Mouse (Mus musculus): ENCODE measurements around the gene Smg9.
"Not testable (repeated sequence)": the region's sequence is repeated elsewhere in the genome, so short reads cannot be mapped to it uniquely, and the experiment has no call there.

Gene Smg9

GRCm38 (mm10) chr7:24377091-24377865 is 22.1 kb upstream of the Smg9 start:
- DNase-seq = peak; percentile 50 to 57

- DNase-seq = no peak
These were observed 21.2 kb upstream of the Smg9 start for GRCm38 (mm10) chr7:24378049-24378701.

- no peak for DNase-seq
These were observed 19.5 kb upstream of the Smg9 start for GRCm38 (mm10) chr7:24379934-24380333.

- DNase-seq = no peak
These were observed 19.0 kb upstream of the Smg9 start for GRCm38 (mm10) chr7:24380370-24380769.

DNA sequence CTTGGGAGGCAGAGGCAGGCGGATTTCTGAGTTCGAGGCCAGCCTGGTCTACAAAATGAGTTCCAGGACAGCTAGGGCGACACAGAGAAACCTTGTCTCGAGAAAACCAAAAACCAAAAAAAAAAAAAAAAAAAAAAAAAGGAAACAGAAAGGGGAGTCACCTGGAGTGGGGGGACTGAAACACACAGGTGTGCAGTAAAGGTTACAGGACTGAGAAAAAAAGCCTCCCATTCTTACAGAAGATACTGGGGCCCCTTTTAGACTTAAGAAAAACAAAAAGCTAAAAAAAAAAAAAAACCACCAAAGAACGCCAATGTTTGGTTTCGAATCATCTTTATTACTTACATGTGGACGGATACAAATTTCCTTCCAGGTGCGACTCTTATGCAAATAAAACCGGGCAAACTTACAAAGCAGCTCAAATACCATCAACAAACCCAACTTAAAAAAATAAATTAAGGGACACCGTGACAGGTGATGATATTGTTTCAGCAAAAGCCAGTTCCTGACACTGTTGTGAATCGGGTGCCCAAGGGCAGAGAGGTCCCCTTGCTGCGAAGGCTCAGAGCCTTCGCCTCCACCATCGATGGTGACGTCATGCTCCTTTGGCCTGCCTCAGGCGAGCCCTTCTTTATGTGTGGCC is 16.6 kb upstream of the Smg9 start:
- DNase-seq = no peak

DNA sequence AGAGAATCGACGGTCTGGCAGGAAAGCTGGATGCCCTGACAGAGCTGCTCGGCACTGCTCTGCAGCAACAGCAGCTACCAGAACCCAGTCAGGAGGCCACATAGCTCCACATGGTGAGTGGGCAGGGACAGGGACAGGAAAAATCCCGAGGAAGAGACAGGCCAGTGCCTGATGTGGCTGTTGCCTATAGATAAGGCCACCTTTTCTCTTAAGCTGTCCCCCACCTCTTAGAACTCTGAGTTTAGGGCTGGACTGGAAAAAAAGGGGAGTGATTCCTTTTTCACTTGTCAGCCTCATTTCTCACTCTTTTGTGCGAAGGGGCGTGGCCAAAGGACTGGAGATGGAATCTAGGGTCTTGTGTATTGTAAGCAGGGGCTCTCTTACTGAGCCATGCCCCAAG is 15.3 kb upstream of the Smg9 start:
- DNase-seq = no peak

- peak; percentile 76 to 80 for DNase-seq
These were observed 14.6 kb upstream of the Smg9 start for GRCm38 (mm10) chr7:24384827-24385226.

- DNase-seq = no peak
These were observed 12.3 kb upstream of the Smg9 start for GRCm38 (mm10) chr7:24387059-24387556.

GRCm38 (mm10) chr7:24389516-24390187 is 9.8 kb upstream of the Smg9 start:
- no peak for DNase-seq

GRCm38 (mm10) chr7:24390512-24390911 is 8.9 kb upstream of the Smg9 start:
- no peak for DNase-seq

DNA sequence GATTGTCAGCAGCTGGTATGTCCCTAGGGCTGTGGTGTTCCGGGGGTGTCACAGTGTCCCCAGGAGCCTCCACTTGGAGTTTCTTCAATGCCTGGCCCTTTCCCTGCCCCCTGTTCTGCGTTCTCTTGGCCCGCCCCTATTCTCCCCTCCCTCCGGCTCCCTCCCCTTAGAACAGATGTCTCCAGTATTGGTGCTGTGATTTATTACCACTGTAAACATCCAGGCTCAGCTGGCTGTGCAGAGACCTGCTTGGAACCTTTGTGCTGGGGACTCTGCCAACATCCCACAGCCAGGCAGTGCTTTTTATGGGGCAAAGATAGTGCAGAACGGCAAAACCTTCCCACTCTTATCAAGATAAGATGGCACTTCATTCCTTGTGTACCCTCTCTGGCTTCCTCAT is 8.3 kb upstream of the Smg9 start:
- DNase-seq = no peak

- DNase-seq = no peak
These were observed 7.7 kb upstream of the Smg9 start for GRCm38 (mm10) chr7:24391687-24392086.

- no peak for DNase-seq
These were observed 5.4 kb upstream of the Smg9 start for GRCm38 (mm10) chr7:24394054-24394453.

GRCm38 (mm10) chr7:24394475-24395161 is 4.8 kb upstream of the Smg9 start:
- no peak for DNase-seq

- no peak for DNase-seq
These were observed 2.6 kb upstream of the Smg9 start for GRCm38 (mm10) chr7:24396832-24397231.

- no peak for DNase-seq
These were observed 980 bp upstream of the Smg9 start for GRCm38 (mm10) chr7:24398364-24398913.

DNA sequence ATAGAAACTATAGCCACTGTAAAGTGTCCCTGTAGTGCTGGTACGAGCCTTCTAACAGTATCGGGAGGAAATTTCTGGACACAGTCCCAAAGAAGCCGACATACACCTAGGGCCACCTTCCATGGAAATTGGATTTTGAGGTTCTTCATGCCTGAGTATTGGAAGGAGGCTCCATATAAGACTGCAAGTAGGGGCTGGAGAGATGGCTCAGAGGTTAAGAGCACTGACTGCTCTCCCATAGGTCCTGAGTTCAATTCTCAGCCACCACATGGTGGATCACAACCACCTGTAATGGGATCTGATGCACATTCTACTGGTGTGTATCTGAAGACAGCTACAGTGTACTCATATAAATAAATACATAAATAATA is 648 bp downstream of the Smg9 start:
- DNase-seq = no peak

GRCm38 (mm10) chr7:24400489-24400888 is 1.1 kb downstream of the Smg9 start:
- not testable (repeated sequence) for DNase-seq

- no peak for DNase-seq
These were observed 3.4 kb downstream of the Smg9 start for GRCm38 (mm10) chr7:24402851-24403250.

DNA sequence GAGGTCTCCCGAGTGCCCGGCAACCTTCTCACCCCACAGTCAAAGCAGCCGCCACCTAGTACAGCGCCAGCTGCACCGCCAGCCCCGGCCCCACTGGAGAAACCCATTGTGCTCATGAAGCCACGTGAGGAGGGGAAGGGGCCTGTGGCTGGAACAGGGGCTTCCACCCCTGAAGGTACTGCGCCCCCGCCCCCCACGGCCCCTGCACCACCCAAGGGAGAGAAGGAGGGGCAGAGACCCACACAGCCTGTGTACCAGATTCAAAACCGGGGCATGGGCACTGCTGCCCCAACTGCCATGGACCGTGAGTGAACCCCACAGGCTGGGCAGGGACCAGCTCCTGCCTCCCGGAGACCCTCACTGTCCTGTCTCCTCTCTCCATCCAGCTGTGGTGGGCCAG is 6.2 kb downstream of the Smg9 start:
- no peak for DNase-seq

GRCm38 (mm10) chr7:24406528-24407344 is 7.3 kb downstream of the Smg9 start:
- peak; percentile 76 to 85 for DNase-seq

Measured in cerebellum, postnatal 36 days (tissue).